Mouse (Mus musculus) thymus, adult 2 months (tissue): ENCODE measurements at regions not wholly inside any gene's neighbourhood (a gene's known extent, or its start where the extent isn't known, plus 50 kb on each side); places are given as distances from the start of the nearest gene placed in this dataset.

Source experiments
- DNase-seq: peaks from one replicate; pipeline ENCODE4 v3.0.0; 2021
- H3K27ac ChIP-seq: fragments of 200-500 bp; 2 replicates; pipeline ENCODE4 v1.5.1; 2012; ENCODE audit warnings: low read length, control low read depth; ENCODE audit not compliant: control insufficient read depth, insufficient read depth
- H3K27me3 ChIP-seq: fragments of 200-500 bp; 2 replicates; pipeline ENCODE4 v1.6.1; 2012; ENCODE audit warnings: mild to moderate bottlenecking, low read length, moderate library complexity, mixed read lengths; ENCODE audit not compliant: control insufficient read depth, insufficient read depth
- H3K36me3 ChIP-seq: fragments of 200-500 bp; 2 replicates; pipeline ENCODE4 v1.6.1; 2012; ENCODE audit warnings: mild to moderate bottlenecking, low read length, moderate library complexity; ENCODE audit not compliant: control insufficient read depth, insufficient read depth
- H3K4me1 ChIP-seq: fragments of 200-500 bp; replicated peaks from 2 replicates; pipeline ENCODE4 v1.6.1; 2012; ENCODE audit warnings: low read length; ENCODE audit not compliant: control insufficient read depth, insufficient read depth
- H3K4me3 ChIP-seq: fragments of 200-500 bp; 2 replicates; pipeline ENCODE4 v1.5.1; 2012; ENCODE audit warnings: mild to moderate bottlenecking, low read length, control low read depth, moderate library complexity; ENCODE audit not compliant: control insufficient read depth, insufficient read depth
- CTCF ChIP-seq: fragments of 200-500 bp; IDR thresholded peaks from 2 replicates; pipeline ENCODE4 v1.5.1; 2012; ENCODE audit warnings: mild to moderate bottlenecking, control low read depth, low read length, moderate library complexity, borderline replicate concordance; ENCODE audit not compliant: control insufficient read depth, poor library complexity, insufficient read depth; ENCODE audit errors: extremely low read depth
- POLR2A ChIP-seq: fragments of 200-500 bp; IDR thresholded peaks from 2 replicates; pipeline ENCODE4 v1.6.1; 2012; ENCODE audit warnings: mild to moderate bottlenecking, low read length, control low read depth, moderate library complexity; ENCODE audit not compliant: control insufficient read depth, poor library complexity, insufficient read depth; ENCODE audit errors: extremely low read depth
- WGBS: fragments of 180-500 bp; shearing (Covaris S2); methylation state at CpG from one replicate; pipeline ENCODE4 v1.1.7; 2018; 5-methylcytosine and 5-hydroxymethylcytosine counted together

GRCm38 (mm10) chr3:54592064-54592463, 100.5 kb upstream of the Supt20 start:
- 8% methylated on average over 2 of the region's 2 CpGs for WGBS
- H3K4me3 ChIP-seq, result no peak overlapping the region

GRCm38 (mm10) chr3:54592655-54593428, 99.8 kb upstream of the Supt20 start:
- H3K4me1 ChIP-seq, result peaks cover 23% of the 10 kb centered on the region
- DNase-seq, result peak; percentile 18
- TF ChIP-seq CTCF (no peak), POLR2A (no peak)
- H3K27ac ChIP-seq, result peak overlapping the region; percentile 86
- no peaks in the 10 kb centered on the region for H3K36me3 ChIP-seq
- H3K4me3 ChIP-seq, result peak overlapping the region; percentile 23
- WGBS, result 4% methylated on average over 14 of the region's 14 CpGs
- no peaks in the 10 kb centered on the region for H3K27me3 ChIP-seq

More at GRCm38 (mm10) chr3:54592064-54592463, 100.5 kb upstream of the Supt20 start:
- H3K27ac ChIP-seq, result peak overlapping the region; percentile 86
- no peaks in the 10 kb centered on the region for H3K27me3 ChIP-seq
- peaks cover 23% of the 10 kb centered on the region for H3K4me1 ChIP-seq
- DNase-seq, result peak; percentile 29
- no peak for TF ChIP-seq CTCF
- no peak for TF ChIP-seq POLR2A
- H3K36me3 ChIP-seq, result no peaks in the 10 kb centered on the region

DNA sequence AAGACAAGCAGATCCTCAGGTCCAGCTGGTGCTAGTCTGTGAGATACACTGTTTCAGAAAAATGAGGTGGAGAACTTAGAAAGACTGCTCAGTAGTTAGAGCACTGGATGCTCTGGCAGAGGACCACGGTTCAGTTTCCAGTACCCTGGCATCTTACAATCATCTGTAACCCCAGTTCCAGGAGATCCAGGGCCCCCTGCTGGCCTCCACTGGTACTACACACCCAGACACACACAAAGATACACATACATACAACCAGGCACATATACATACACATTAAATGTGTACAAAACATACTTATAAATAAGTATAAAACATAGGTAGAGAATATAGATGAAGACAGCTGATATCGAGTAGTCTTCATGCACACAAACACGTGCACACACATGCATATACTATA, 97.4 kb upstream of the Supt20 start:
- Histone ChIP-seq H3K27ac (no peak overlapping the region), H3K36me3 (no peaks in the 10 kb centered on the region), H3K4me3 (no peak overlapping the region), H3K4me1 (peaks cover 16% of the 10 kb centered on the region), H3K27me3 (no peaks in the 10 kb centered on the region)
- WGBS, result 95% methylated on average over 3 of the region's 3 CpGs
- no peak for TF ChIP-seq POLR2A
- no peak for TF ChIP-seq CTCF
- no peak for DNase-seq

- Histone ChIP-seq H3K4me1 (peaks cover 6% of the 10 kb centered on the region), H3K27ac (no peak overlapping the region), H3K36me3 (no peaks in the 10 kb centered on the region), H3K4me3 (no peak overlapping the region), H3K27me3 (no peaks in the 10 kb centered on the region)
- WGBS, result 95% methylated on average over 11 of the region's 11 CpGs
- TF ChIP-seq POLR2A, result no peak
- no peak for TF ChIP-seq CTCF
- DNase-seq, result no peak
Observed at GRCm38 (mm10) chr3:54597326-54598274, 95.0 kb upstream of the Supt20 start.

DNA sequence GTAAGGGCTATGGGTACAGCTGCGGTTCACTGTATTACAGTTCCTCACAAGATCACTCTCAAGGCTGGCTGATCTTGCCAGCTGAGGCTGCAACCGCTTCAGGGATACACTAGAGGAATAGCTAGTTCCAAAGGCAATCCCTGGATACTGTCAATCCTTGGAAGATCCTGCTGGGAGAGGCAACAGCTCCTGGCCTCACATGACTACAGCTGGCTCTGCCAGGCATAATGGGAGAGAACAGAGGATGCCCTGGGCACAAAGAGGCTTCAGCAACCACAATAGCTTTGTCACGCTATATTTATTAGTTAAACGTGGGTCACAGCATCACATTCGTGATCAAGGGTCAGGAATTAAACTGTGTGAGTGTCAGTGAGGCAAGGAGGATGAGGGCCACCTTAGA, 94.3 kb upstream of the Supt20 start:
- Histone ChIP-seq H3K27me3 (no peaks in the 10 kb centered on the region), H3K27ac (no peak overlapping the region), H3K36me3 (no peaks in the 10 kb centered on the region), H3K4me1 (no peaks in the 10 kb centered on the region), H3K4me3 (no peak overlapping the region)
- WGBS, result 93% methylated on average over 5 of the region's 5 CpGs
- no peak for TF ChIP-seq POLR2A
- no peak for TF ChIP-seq CTCF
- no peak for DNase-seq

- H3K4me1 ChIP-seq, result no peaks in the 10 kb centered on the region
- H3K27me3 ChIP-seq, result no peaks in the 10 kb centered on the region
- no peak overlapping the region for H3K27ac ChIP-seq
- no peak for TF ChIP-seq POLR2A
- no peak for TF ChIP-seq CTCF
- H3K4me3 ChIP-seq, result no peak overlapping the region
- no peak for DNase-seq
- WGBS, result 57% methylated on average over 4 of the region's 4 CpGs
- H3K36me3 ChIP-seq, result no peaks in the 10 kb centered on the region
Observed at GRCm38 (mm10) chr3:54604705-54605379, 87.8 kb upstream of the Supt20 start.
